Mouse (Mus musculus): ENCODE data around the gene Hist1h4c.
"Not testable (repeated sequence)": the region's sequence is repeated elsewhere in the genome, so short reads cannot be mapped to it uniquely, and the experiment has no call there.

- not testable (repeated sequence) for TF ChIP-seq CTCF (IDR thresholded peaks at IDR 0.05; ENCODE audit: control insufficient read depth, insufficient read depth, insufficient replicate concordance, low read depth, low read length); POLR2A (IDR thresholded peaks at IDR 0.05; ENCODE audit: control insufficient read depth, low read depth, low read length)
Observed at GRCm38 (mm10) chr13:23684295-23684945, 13.8 kb downstream of the Hist1h4c start.

All from testis, adult 2 months (tissue).